Mouse (Mus musculus): ENCODE measurements around the gene Nedd9.

GRCm38 (mm10) chr13:41402441-41403003 is 84.6 kb downstream of the Nedd9 start:
- TF ChIP-seq CTCF (IDR thresholded peaks at IDR 0.05; ENCODE audit: insufficient read depth, low read depth, low read length): no peak
- TF ChIP-seq POLR2A (IDR thresholded peaks at IDR 0.05; ENCODE audit: insufficient read depth, low read depth, low read length): no peak

Measured in olfactory bulb, adult 2 months (tissue).